Mouse (Mus musculus): ENCODE data around the gene Amfr. TPM values are rescaled to one million over a fixed set of nuclear protein-coding genes. Genes with fewer than 3 reads are reported as not detected.

The Amfr gene
- total RNA-seq, 1 experiment, result 73.6 TPM

- Histone ChIP-seq H3K9me3 (ENCODE audit: control insufficient read depth, insufficient read depth, low read depth, low read length) (no peaks in the 10 kb centered on the region), H3K4me3 (ENCODE audit: insufficient read depth in 1 of 2, low read depth in 1 of 2, low read length in 2 of 2, poor library complexity in 1 of 2, severe bottlenecking in 1 of 2) (no peak overlapping the region), H3K27ac (ENCODE audit: insufficient read depth, low read depth, low read length, poor library complexity, severe bottlenecking) (no peak overlapping the region), H3K36me3 (ENCODE audit: control insufficient read depth, insufficient read depth, low read length, poor library complexity, severe bottlenecking) (peaks cover 5% of the 10 kb centered on the region; the same call in 1 of the 2 replicates), H3K4me1 (ENCODE audit: control insufficient read depth in 2 of 2, insufficient read depth in 2 of 2, low read length in 2 of 2, poor library complexity in 1 of 2) (0 out of 4 replicates have a peak, but pooled peaks cover 0 to 3% of the 10 kb centered on the region in 2 experiments), H3K9ac (ENCODE audit: insufficient read depth, low read depth, low read length, poor library complexity, severe bottlenecking) (no peak overlapping the region)
- in situ Hi-C loops (cut with MboI; ENCODE audit: low sequenced_read_pairs in 2 of 2, unreplicated experiment in 2 of 2), result no loop called here
- DNase-seq (ENCODE audit: low read depth, low spot score), result no peak
- TF ChIP-seq CHD2 (IDR thresholded peaks at IDR 0.05; ENCODE audit: low read depth, low read length) (no peak), MAFK (IDR thresholded peaks at IDR 0.05; ENCODE audit: insufficient read depth, low read depth, low read length) (no peak), ZNF384 (IDR thresholded peaks at IDR 0.05; ENCODE audit: low read depth, low read length) (no peak), HCFC1 (IDR thresholded peaks at IDR 0.05; ENCODE audit: borderline replicate concordance, insufficient read depth, low read length) (no peak), ZC3H11A (IDR thresholded peaks at IDR 0.05; ENCODE audit: borderline replicate concordance, low read depth, low read length) (no peak)
Observed at GRCm38 (mm10) chr8:93976446-93977211, 36.0 kb downstream of the Amfr start.

GRCm38 (mm10) chr8:93975358-93975757 lies 37.3 kb downstream of the Amfr start:
- in situ Hi-C loops (cut with MboI; ENCODE audit: low sequenced_read_pairs in 2 of 2, unreplicated experiment in 2 of 2), result no loop called here
- H3K36me3 ChIP-seq (ENCODE audit: control insufficient read depth, insufficient read depth, low read length, poor library complexity, severe bottlenecking), result peaks cover 5% of the 10 kb centered on the region; the same call in 1 of the 2 replicates
- no peak for TF ChIP-seq HCFC1 (IDR thresholded peaks at IDR 0.05; ENCODE audit: borderline replicate concordance, insufficient read depth, low read length)
- no peak for TF ChIP-seq ZC3H11A (IDR thresholded peaks at IDR 0.05; ENCODE audit: borderline replicate concordance, low read depth, low read length)
- TF ChIP-seq ZNF384 (IDR thresholded peaks at IDR 0.05; ENCODE audit: low read depth, low read length), result no peak
- TF ChIP-seq MAFK (IDR thresholded peaks at IDR 0.05; ENCODE audit: insufficient read depth, low read depth, low read length), result no peak
- no peak for TF ChIP-seq CHD2 (IDR thresholded peaks at IDR 0.05; ENCODE audit: low read depth, low read length)
- H3K4me3 ChIP-seq (ENCODE audit: insufficient read depth in 1 of 2, low read depth in 1 of 2, low read length in 2 of 2, poor library complexity in 1 of 2, severe bottlenecking in 1 of 2), result no peak overlapping the region
- no peaks in the 10 kb centered on the region for H3K4me1 ChIP-seq (ENCODE audit: control insufficient read depth in 2 of 2, insufficient read depth in 2 of 2, low read length in 2 of 2, poor library complexity in 1 of 2)
- H3K27ac ChIP-seq (ENCODE audit: insufficient read depth, low read depth, low read length, poor library complexity, severe bottlenecking), result no peak overlapping the region
- H3K9ac ChIP-seq (ENCODE audit: insufficient read depth, low read depth, low read length, poor library complexity, severe bottlenecking), result no peak overlapping the region
- no peak for DNase-seq (ENCODE audit: low read depth, low spot score)
- no peaks in the 10 kb centered on the region for H3K9me3 ChIP-seq (ENCODE audit: control insufficient read depth, insufficient read depth, low read depth, low read length)

GRCm38 (mm10) chr8:93974602-93975186 lies 37.9 kb downstream of the Amfr start:
- Histone ChIP-seq H3K9me3 (ENCODE audit: control insufficient read depth, insufficient read depth, low read depth, low read length) (no peaks in the 10 kb centered on the region), H3K9ac (ENCODE audit: insufficient read depth, low read depth, low read length, poor library complexity, severe bottlenecking) (no peak overlapping the region), H3K27ac (ENCODE audit: insufficient read depth, low read depth, low read length, poor library complexity, severe bottlenecking) (no peak overlapping the region), H3K36me3 (ENCODE audit: control insufficient read depth, insufficient read depth, low read length, poor library complexity, severe bottlenecking) (peaks cover 5% of the 10 kb centered on the region; the same call in 1 of the 2 replicates), H3K4me1 (ENCODE audit: control insufficient read depth in 2 of 2, insufficient read depth in 2 of 2, low read length in 2 of 2, poor library complexity in 1 of 2) (no peaks in the 10 kb centered on the region), H3K4me3 (ENCODE audit: insufficient read depth in 1 of 2, low read depth in 1 of 2, low read length in 2 of 2, poor library complexity in 1 of 2, severe bottlenecking in 1 of 2) (no peak overlapping the region)
- DNase-seq (ENCODE audit: low read depth, low spot score), result no peak
- TF ChIP-seq ZNF384 (IDR thresholded peaks at IDR 0.05; ENCODE audit: low read depth, low read length) (no peak), HCFC1 (IDR thresholded peaks at IDR 0.05; ENCODE audit: borderline replicate concordance, insufficient read depth, low read length) (no peak)
- in situ Hi-C loops (cut with MboI; ENCODE audit: low sequenced_read_pairs in 2 of 2, unreplicated experiment in 2 of 2), result no loop called here

- in situ Hi-C loops (cut with MboI; ENCODE audit: low sequenced_read_pairs in 2 of 2, unreplicated experiment in 2 of 2), result no loop called here
- H3K9me3 ChIP-seq (ENCODE audit: control insufficient read depth, insufficient read depth, low read depth, low read length), result no peaks in the 10 kb centered on the region
- TF ChIP-seq ZC3H11A (IDR thresholded peaks at IDR 0.05; ENCODE audit: borderline replicate concordance, low read depth, low read length) (no peak), ZNF384 (IDR thresholded peaks at IDR 0.05; ENCODE audit: low read depth, low read length) (no peak), HCFC1 (IDR thresholded peaks at IDR 0.05; ENCODE audit: borderline replicate concordance, insufficient read depth, low read length) (no peak), MAFK (IDR thresholded peaks at IDR 0.05; ENCODE audit: insufficient read depth, low read depth, low read length) (no peak), CHD2 (IDR thresholded peaks at IDR 0.05; ENCODE audit: low read depth, low read length) (no peak)
- peaks cover 0 to 2% of the 10 kb centered on the region in 2 experiments; a peak in 1 of 4 replicates for H3K4me1 ChIP-seq (ENCODE audit: control insufficient read depth in 2 of 2, insufficient read depth in 2 of 2, low read length in 2 of 2, poor library complexity in 1 of 2)
- no peak overlapping the region for H3K9ac ChIP-seq (ENCODE audit: insufficient read depth, low read depth, low read length, poor library complexity, severe bottlenecking)
- no peak overlapping the region for H3K27ac ChIP-seq (ENCODE audit: insufficient read depth, low read depth, low read length, poor library complexity, severe bottlenecking)
- peaks cover 5% of the 10 kb centered on the region; the same call in 1 of the 2 replicates for H3K36me3 ChIP-seq (ENCODE audit: control insufficient read depth, insufficient read depth, low read length, poor library complexity, severe bottlenecking)
- DNase-seq (ENCODE audit: low read depth, low spot score), result no peak
- no peak overlapping the region for H3K4me3 ChIP-seq (ENCODE audit: insufficient read depth in 1 of 2, low read depth in 1 of 2, low read length in 2 of 2, poor library complexity in 1 of 2, severe bottlenecking in 1 of 2)
Observed at GRCm38 (mm10) chr8:93973831-93974375, 38.7 kb downstream of the Amfr start.

All from ES-E14 (cell line).